Mouse (Mus musculus) T-helper 2 cell (primary cell): Measurements from ENCODE around the gene Adgrg1.

Source experiments
- in situ Hi-C: fragments of 300-600 bp; cut with MboI, MseI; formaldehyde crosslinking; loops from one replicate; pipeline ENCODE4 v1.15.1; 2025; ENCODE audit warnings: high pct_unique_total_duplicates

The Adgrg1 gene

GRCm38 (mm10) chr8:94976651-94977417 is 2.3 kb downstream of the Adgrg1 start:
- in situ Hi-C loops: no loop called here

GRCm38 (mm10) chr8:94978131-94978530 is 3.6 kb downstream of the Adgrg1 start:
- in situ Hi-C loops: no loop called here

GRCm38 (mm10) chr8:94978593-94979319 is 4.2 kb downstream of the Adgrg1 start:
- in situ Hi-C loops: no loop called here

- in situ Hi-C loops: no loop called here
These were observed 5.6 kb downstream of the Adgrg1 start for GRCm38 (mm10) chr8:94980176-94980575.

GRCm38 (mm10) chr8:94980976-94981375 is 6.4 kb downstream of the Adgrg1 start:
- in situ Hi-C loops: no loop called here

GRCm38 (mm10) chr8:94981848-94982247 is 7.3 kb downstream of the Adgrg1 start:
- in situ Hi-C loops: no loop called here

- in situ Hi-C loops: no loop called here
These were observed 8.6 kb downstream of the Adgrg1 start for GRCm38 (mm10) chr8:94983146-94983545.

GRCm38 (mm10) chr8:94983881-94984516 is 9.4 kb downstream of the Adgrg1 start:
- in situ Hi-C loops: no loop called here

GRCm38 (mm10) chr8:94985023-94985422 is 10.5 kb downstream of the Adgrg1 start:
- in situ Hi-C loops: no loop called here

GRCm38 (mm10) chr8:94986676-94987075 is 12.1 kb downstream of the Adgrg1 start:
- in situ Hi-C loops: no loop called here

GRCm38 (mm10) chr8:94987553-94987952 is 13.0 kb downstream of the Adgrg1 start:
- in situ Hi-C loops: no loop called here

GRCm38 (mm10) chr8:94988619-94989018 is 14.1 kb downstream of the Adgrg1 start:
- in situ Hi-C loops: no loop called here

- in situ Hi-C loops: no loop called here
These were observed 15.2 kb downstream of the Adgrg1 start for GRCm38 (mm10) chr8:94989711-94990110.

GRCm38 (mm10) chr8:94990598-94991453 is 16.3 kb downstream of the Adgrg1 start:
- in situ Hi-C loops: no loop called here

GRCm38 (mm10) chr8:94991454-94991994 is 17.0 kb downstream of the Adgrg1 start:
- in situ Hi-C loops: no loop called here

- in situ Hi-C loops: no loop called here
These were observed 17.5 kb downstream of the Adgrg1 start for GRCm38 (mm10) chr8:94992010-94992409.

GRCm38 (mm10) chr8:94992534-94992933 is 18.0 kb downstream of the Adgrg1 start:
- in situ Hi-C loops: no loop called here

- in situ Hi-C loops: no loop called here
These were observed 18.6 kb downstream of the Adgrg1 start for GRCm38 (mm10) chr8:94992996-94993724.

- in situ Hi-C loops: no loop called here
These were observed 19.5 kb downstream of the Adgrg1 start for GRCm38 (mm10) chr8:94994006-94994405.

GRCm38 (mm10) chr8:94994510-94994909 is 20.0 kb downstream of the Adgrg1 start:
- in situ Hi-C loops: no loop called here
